Comparison of ENCODE assay signal across 17 mouse cellular contexts in genomic region chr8:107957566-107957965, GRCm38 (mm10). TPM values are rescaled to one million over a fixed set of nuclear protein-coding genes. Genes with fewer than 3 reads are reported as not detected.
DNase-seq lines count a peak whose midpoint lies in the region; ATAC-seq lines count a peak whose summit lies in the region.
"Had no signal": no experiment of that assay in that cellular context is flagged by ENCODE, and none has a peak within 500 bp of the region (broad histone marks: within the 10 kb centered on the region; RNA-seq: fewer than 3 reads in every experiment).

No protein-coding gene starts in this region.

- ATAC-seq in forebrain, embryonic 14.5 days: peak; percentile 26; the same call in 1 of the 2 replicates
- ATAC-seq in forebrain, embryonic 12.5 days (ENCODE audit: low FRiP score): no peak
- ATAC-seq in hindbrain, embryonic 12.5 days (ENCODE audit: low FRiP score): no peak
- no peak for ATAC-seq in hindbrain, embryonic 16.5 days
- no peak for ATAC-seq in neural tube, embryonic 13.5 days (ENCODE audit: low read depth)
- ATAC-seq in neural tube, embryonic 15.5 days (ENCODE audit: low FRiP score): no peak
- no peak; the same call in 1 of the 2 replicates for ATAC-seq in midbrain, embryonic 16.5 days
- no peak for ATAC-seq in megakaryocyte, adult 5-6 weeks (ENCODE audit: poor library complexity, severe bottlenecking)
- ATAC-seq: intestine, embryonic 15.5 days had no signal

- H3K9ac ChIP-seq in forebrain, embryonic 14.5 days (ENCODE audit: low read length): no peak overlapping the region
- no peak overlapping the region for H3K9ac ChIP-seq in forebrain, embryonic 12.5 days
- H3K9ac ChIP-seq in hindbrain, embryonic 12.5 days: no peak overlapping the region
- no peak overlapping the region for H3K9ac ChIP-seq in hindbrain, embryonic 16.5 days (ENCODE audit: low read depth, low read length)
- no peak overlapping the region for H3K9ac ChIP-seq in neural tube, embryonic 13.5 days
- H3K9ac ChIP-seq in neural tube, embryonic 15.5 days (replicated peaks): no peak overlapping the region
- no peak overlapping the region for H3K9ac ChIP-seq in midbrain, embryonic 16.5 days (ENCODE audit: low read depth, low read length)
- H3K9ac ChIP-seq: embryonic facial prominence, embryonic 12.5 days; heart, embryonic 13.5 days; intestine, embryonic 15.5 days had no signal

- peak; percentile 70 for DNase-seq in forebrain, embryonic 14.5 days (ENCODE audit: low spot score)
- DNase-seq: adrenal gland, postnatal 10 days; cerebellum, adult 11-12 months; cerebellum, adult 9-10 months; cerebellum, postnatal 25 days; gastrocnemius, postnatal 36 days; heart, postnatal 36 days had no signal

- H3K27ac ChIP-seq in forebrain, embryonic 14.5 days (ENCODE audit: low read depth, low read length): no peak overlapping the region; the same call in 1 of the 2 replicates
- no peak overlapping the region for H3K27ac ChIP-seq in forebrain, embryonic 12.5 days
- peak overlapping the region; percentile 74; the same call in 1 of the 2 replicates for H3K27ac ChIP-seq in hindbrain, embryonic 12.5 days
- no peak overlapping the region for H3K27ac ChIP-seq in hindbrain, embryonic 16.5 days (ENCODE audit: low read depth, low read length)
- peak overlapping the region; percentile 25; the same call in 1 of the 2 replicates for H3K27ac ChIP-seq in neural tube, embryonic 13.5 days (replicated peaks)
- no peak overlapping the region for H3K27ac ChIP-seq in neural tube, embryonic 15.5 days (replicated peaks)
- peak overlapping the region; percentile 79 for H3K27ac ChIP-seq in midbrain, embryonic 16.5 days (ENCODE audit: low read length)
- H3K27ac ChIP-seq: heart, embryonic 13.5 days; intestine, embryonic 15.5 days had no signal

- no peak overlapping the region for H3K4me2 ChIP-seq in forebrain, embryonic 14.5 days (ENCODE audit: low read length)
- no peak overlapping the region for H3K4me2 ChIP-seq in forebrain, embryonic 12.5 days
- H3K4me2 ChIP-seq in hindbrain, embryonic 12.5 days (replicated peaks): no peak overlapping the region
- no peak overlapping the region for H3K4me2 ChIP-seq in hindbrain, embryonic 16.5 days (ENCODE audit: low read length)
- no peak overlapping the region for H3K4me2 ChIP-seq in neural tube, embryonic 13.5 days
- no peak overlapping the region for H3K4me2 ChIP-seq in neural tube, embryonic 15.5 days
- no peak overlapping the region for H3K4me2 ChIP-seq in midbrain, embryonic 16.5 days (ENCODE audit: low read length)
- H3K4me2 ChIP-seq: embryonic facial prominence, embryonic 12.5 days; heart, embryonic 13.5 days; intestine, embryonic 15.5 days had no signal

- 0 out of 2 replicates have a peak, but pooled peaks cover 2% of the 10 kb centered on the region for H3K27me3 ChIP-seq in forebrain, embryonic 14.5 days (replicated peaks; ENCODE audit: control insufficient read depth, insufficient read depth, low read length)
- peaks cover 12% of the 10 kb centered on the region for H3K27me3 ChIP-seq in forebrain, embryonic 12.5 days
- H3K27me3 ChIP-seq in hindbrain, embryonic 12.5 days: no peaks in the 10 kb centered on the region
- H3K27me3 ChIP-seq in hindbrain, embryonic 16.5 days (replicated peaks; ENCODE audit: control insufficient read depth, insufficient read depth, low read length): 0 out of 2 replicates have a peak, but pooled peaks cover 3% of the 10 kb centered on the region
- H3K27me3 ChIP-seq in neural tube, embryonic 13.5 days: no peaks in the 10 kb centered on the region
- 0 out of 2 replicates have a peak, but pooled peaks cover 3% of the 10 kb centered on the region for H3K27me3 ChIP-seq in neural tube, embryonic 15.5 days (replicated peaks)
- no peaks in the 10 kb centered on the region for H3K27me3 ChIP-seq in midbrain, embryonic 16.5 days (ENCODE audit: control insufficient read depth, insufficient read depth, low read depth, low read length)
- H3K27me3 ChIP-seq: embryonic facial prominence, embryonic 12.5 days; heart, embryonic 13.5 days; intestine, embryonic 15.5 days had no signal

- H3K4me3 ChIP-seq in forebrain, embryonic 14.5 days (ENCODE audit: low read depth, low read length): no peak overlapping the region
- H3K4me3 ChIP-seq in forebrain, embryonic 12.5 days (replicated peaks): no peak overlapping the region
- no peak overlapping the region for H3K4me3 ChIP-seq in hindbrain, embryonic 12.5 days
- H3K4me3 ChIP-seq in hindbrain, embryonic 16.5 days (ENCODE audit: low read length): no peak overlapping the region
- no peak overlapping the region for H3K4me3 ChIP-seq in neural tube, embryonic 13.5 days
- H3K4me3 ChIP-seq in neural tube, embryonic 15.5 days (replicated peaks): no peak overlapping the region
- H3K4me3 ChIP-seq in midbrain, embryonic 16.5 days (ENCODE audit: low read depth, low read length): no peak overlapping the region
- H3K4me3 ChIP-seq: embryonic facial prominence, embryonic 12.5 days; heart, embryonic 13.5 days; intestine, embryonic 15.5 days had no signal

- 60% methylated on average over 8 of the region's 8 CpGs for WGBS in forebrain, embryonic 14.5 days
- WGBS in forebrain, embryonic 12.5 days: 58% methylated on average over 8 of the region's 8 CpGs
- WGBS in hindbrain, embryonic 12.5 days: 46% methylated on average over 8 of the region's 8 CpGs
- WGBS in hindbrain, embryonic 16.5 days: 42% methylated on average over 8 of the region's 8 CpGs
- 53% methylated on average over 8 of the region's 8 CpGs for WGBS in neural tube, embryonic 13.5 days
- 56% methylated on average over 8 of the region's 8 CpGs for WGBS in neural tube, embryonic 15.5 days
- 30% methylated on average over 8 of the region's 8 CpGs for WGBS in midbrain, embryonic 16.5 days

- no peaks in the 10 kb centered on the region for H3K36me3 ChIP-seq in forebrain, embryonic 14.5 days (ENCODE audit: control insufficient read depth, insufficient read depth, low read length)
- no peaks in the 10 kb centered on the region for H3K36me3 ChIP-seq in forebrain, embryonic 12.5 days (replicated peaks)
- H3K36me3 ChIP-seq in hindbrain, embryonic 12.5 days: no peaks in the 10 kb centered on the region
- H3K36me3 ChIP-seq in hindbrain, embryonic 16.5 days (ENCODE audit: control insufficient read depth, insufficient read depth, low read length): no peaks in the 10 kb centered on the region
- H3K36me3 ChIP-seq in neural tube, embryonic 13.5 days: no peaks in the 10 kb centered on the region
- no peaks in the 10 kb centered on the region for H3K36me3 ChIP-seq in neural tube, embryonic 15.5 days
- H3K36me3 ChIP-seq in midbrain, embryonic 16.5 days (ENCODE audit: control insufficient read depth, insufficient read depth, low read length): no peaks in the 10 kb centered on the region
- H3K36me3 ChIP-seq: embryonic facial prominence, embryonic 12.5 days; heart, embryonic 13.5 days; intestine, embryonic 15.5 days had no signal

- no peaks in the 10 kb centered on the region for H3K9me3 ChIP-seq in forebrain, embryonic 14.5 days (replicated peaks; ENCODE audit: control insufficient read depth, low read length)
- H3K9me3 ChIP-seq in forebrain, embryonic 12.5 days: no peaks in the 10 kb centered on the region
- no peaks in the 10 kb centered on the region for H3K9me3 ChIP-seq in hindbrain, embryonic 12.5 days (replicated peaks)
- H3K9me3 ChIP-seq in hindbrain, embryonic 16.5 days (ENCODE audit: control insufficient read depth, low read length): no peaks in the 10 kb centered on the region
- H3K9me3 ChIP-seq in neural tube, embryonic 13.5 days: no peaks in the 10 kb centered on the region
- H3K9me3 ChIP-seq in neural tube, embryonic 15.5 days (replicated peaks): no peaks in the 10 kb centered on the region
- no peaks in the 10 kb centered on the region for H3K9me3 ChIP-seq in midbrain, embryonic 16.5 days (replicated peaks; ENCODE audit: control insufficient read depth, low read length, poor library complexity, severe bottlenecking)
- H3K9me3 ChIP-seq: embryonic facial prominence, embryonic 12.5 days; heart, embryonic 13.5 days; intestine, embryonic 15.5 days had no signal

- H3K4me1 ChIP-seq in forebrain, embryonic 14.5 days (ENCODE audit: control insufficient read depth, insufficient read depth, low read length): peaks cover 5% of the 10 kb centered on the region
- H3K4me1 ChIP-seq in forebrain, embryonic 12.5 days: peaks cover 24% of the 10 kb centered on the region
- H3K4me1 ChIP-seq in hindbrain, embryonic 12.5 days: peaks cover 16% of the 10 kb centered on the region
- no peaks in the 10 kb centered on the region for H3K4me1 ChIP-seq in hindbrain, embryonic 16.5 days (ENCODE audit: control insufficient read depth, insufficient read depth, low read depth, low read length)
- H3K4me1 ChIP-seq in neural tube, embryonic 13.5 days (replicated peaks): peaks cover 17% of the 10 kb centered on the region
- peaks cover 3% of the 10 kb centered on the region; the same call in 1 of the 2 replicates for H3K4me1 ChIP-seq in neural tube, embryonic 15.5 days
- H3K4me1 ChIP-seq in midbrain, embryonic 16.5 days (ENCODE audit: control insufficient read depth, insufficient read depth, low read length): peaks cover 26% of the 10 kb centered on the region
- H3K4me1 ChIP-seq: heart, embryonic 13.5 days had no signal

RNA-seq across cellular contexts. Expression of gene Zfhx3, which starts 15.1 kb away (rescaled TPM):
- 11.7 and 15.4 TPM in 2 replicates for polyA plus RNA-seq in forebrain, embryonic 14.5 days (2014; fragmentation: Nextera tagmentation; extraction: Ambion mirVana)
- polyA plus RNA-seq in forebrain, embryonic 12.5 days (2016; fragmentation: Nextera tagmentation; extraction: Ambion mirVana): 30.1 and 30.5 TPM in 2 replicates
- polyA plus RNA-seq in hindbrain, embryonic 12.5 days (2016; fragmentation: Nextera tagmentation; extraction: Ambion mirVana): 56.8 and 64.7 TPM in 2 replicates
- polyA plus RNA-seq in hindbrain, embryonic 16.5 days (2015; fragmentation: Nextera tagmentation; extraction: Ambion mirVana): 17.8 and 20.3 TPM in 2 replicates
- 28.2 and 32.9 TPM in 2 replicates for polyA plus RNA-seq in neural tube, embryonic 13.5 days (2015; fragmentation: Nextera tagmentation; extraction: Ambion mirVana)
- polyA plus RNA-seq in neural tube, embryonic 15.5 days (2015; fragmentation: Nextera tagmentation; extraction: Ambion mirVana): 20.2 and 22.8 TPM in 2 replicates
- 44.7 and 57.0 TPM in 2 replicates for polyA plus RNA-seq in midbrain, embryonic 16.5 days (2015; fragmentation: Nextera tagmentation; extraction: Ambion mirVana)
- 10.4 and 10.9 TPM in 2 replicates for total RNA-seq in megakaryocyte, adult 5-6 weeks (2015)
- total RNA-seq in megakaryocyte, adult 5-6 weeks (2017): 2.1 and 3.3 TPM in 2 replicates

Comparison
In these comparisons a context has a peak if more than half of its experiments do, and no peak if none do; other contexts are left out.
1. H3K27ac ChIP-seq: peak in hindbrain, embryonic 12.5 days (single experiment), neural tube, embryonic 13.5 days (single experiment) and midbrain, embryonic 16.5 days (single experiment); none in forebrain, embryonic 14.5 days (single experiment), forebrain, embryonic 12.5 days (single experiment), hindbrain, embryonic 16.5 days (single experiment) and neural tube, embryonic 15.5 days (single experiment).